Mouse (Mus musculus): Measurements from ENCODE around the gene Taok3.

The Taok3 gene

GRCm38 (mm10) chr5:117166811-117167365 lies 47.0 kb downstream of the Taok3 start:
- in situ Hi-C loops (cut with MseI, MboI): no loop called here

- in situ Hi-C loops (cut with MseI, MboI): no loop called here
These were observed 48.6 kb downstream of the Taok3 start for GRCm38 (mm10) chr5:117168351-117169100.

GRCm38 (mm10) chr5:117174057-117174456 lies 54.1 kb downstream of the Taok3 start:
- in situ Hi-C loops (cut with MseI, MboI): no loop called here

DNA sequence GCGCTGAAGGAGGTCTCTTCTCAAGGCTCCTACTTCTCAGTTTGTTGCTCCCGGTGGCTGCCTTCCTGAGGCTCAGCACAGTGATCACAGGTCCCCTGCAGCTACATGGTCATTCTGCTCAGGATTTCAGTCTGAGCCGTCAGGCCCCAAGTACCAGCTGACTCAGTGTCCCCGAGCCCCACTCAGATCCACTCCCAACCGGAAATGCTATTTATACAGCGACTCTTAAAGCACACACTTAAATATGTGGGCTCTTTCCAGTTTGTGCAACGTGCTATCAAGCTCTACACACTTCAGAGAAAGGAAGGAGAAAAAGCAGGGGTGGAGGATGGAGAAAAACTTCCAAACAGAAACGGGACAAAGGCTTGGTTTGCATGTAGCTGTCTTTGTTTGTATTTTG lies 56.0 kb downstream of the Taok3 start:
- in situ Hi-C loops (cut with MseI, MboI): no loop called here

DNA sequence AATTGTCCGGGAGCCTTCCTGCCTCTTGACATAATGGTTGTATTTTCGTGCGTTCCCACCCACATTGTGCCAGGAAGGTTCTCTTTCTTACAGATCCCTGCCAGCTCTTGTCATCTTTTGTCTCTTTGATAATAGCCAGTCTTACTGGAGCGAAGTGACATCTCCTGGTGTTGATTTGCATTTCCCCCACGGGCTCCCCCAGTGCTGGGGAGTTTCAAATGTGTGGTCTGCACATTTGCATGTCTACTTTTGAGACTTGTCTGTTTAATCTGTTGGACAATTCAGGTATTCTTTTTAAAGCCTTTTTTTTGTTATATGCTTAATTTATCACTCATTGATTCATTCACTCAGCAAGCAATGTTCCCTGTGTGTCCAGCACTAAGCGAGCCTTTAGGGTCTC lies 58.1 kb downstream of the Taok3 start:
- in situ Hi-C loops (cut with MseI, MboI): no loop called here

GRCm38 (mm10) chr5:117178486-117178885 lies 58.6 kb downstream of the Taok3 start:
- in situ Hi-C loops (cut with MseI, MboI): no loop called here

DNA sequence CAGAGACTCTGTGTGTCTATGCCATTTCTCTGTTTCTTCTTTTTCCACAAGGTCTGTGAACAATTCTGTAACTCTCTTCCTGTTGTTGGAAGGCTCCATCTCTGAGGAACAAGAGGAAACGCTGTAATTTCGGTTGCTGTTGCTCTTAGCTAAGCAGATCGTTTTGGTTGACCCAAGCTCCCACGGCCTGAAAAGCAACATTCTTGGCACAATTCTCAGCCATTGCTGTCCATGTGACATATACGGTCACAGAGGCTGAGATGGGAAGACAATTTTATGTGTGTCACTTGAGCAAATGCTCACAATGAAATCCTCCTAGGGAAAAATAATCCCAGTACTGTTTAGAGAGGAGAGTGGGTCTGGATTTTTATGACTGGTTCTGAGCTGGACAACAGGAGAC lies 62.0 kb downstream of the Taok3 start:
- in situ Hi-C loops (cut with MseI, MboI): no loop called here

- in situ Hi-C loops (cut with MseI, MboI): no loop called here
These were observed 62.5 kb downstream of the Taok3 start for GRCm38 (mm10) chr5:117182411-117182810.

GRCm38 (mm10) chr5:117184832-117185231 lies 64.9 kb downstream of the Taok3 start:
- in situ Hi-C loops (cut with MseI, MboI): no loop called here

GRCm38 (mm10) chr5:117185673-117186072 lies 65.7 kb downstream of the Taok3 start:
- in situ Hi-C loops (cut with MseI, MboI): no loop called here

DNA sequence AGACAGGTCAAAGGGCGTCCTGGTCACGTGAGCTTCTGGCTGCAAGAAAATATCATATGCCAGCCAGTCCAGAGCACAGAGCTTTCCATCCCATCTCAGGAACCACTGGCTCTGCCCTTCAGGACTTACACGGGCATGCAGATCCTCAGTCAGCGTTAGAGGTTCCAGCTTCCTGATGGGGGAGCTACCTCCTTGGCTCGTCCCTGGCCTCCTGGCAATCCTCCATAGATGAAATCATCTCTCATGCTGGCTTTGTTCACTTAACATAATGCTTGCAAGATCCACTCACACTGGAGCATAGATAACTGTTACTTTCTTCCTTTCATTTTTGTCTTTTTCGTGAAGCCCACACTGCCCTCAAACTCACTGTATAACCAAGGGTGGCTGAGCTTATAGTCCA lies 72.1 kb downstream of the Taok3 start:
- in situ Hi-C loops (cut with MseI, MboI): no loop called here

DNA sequence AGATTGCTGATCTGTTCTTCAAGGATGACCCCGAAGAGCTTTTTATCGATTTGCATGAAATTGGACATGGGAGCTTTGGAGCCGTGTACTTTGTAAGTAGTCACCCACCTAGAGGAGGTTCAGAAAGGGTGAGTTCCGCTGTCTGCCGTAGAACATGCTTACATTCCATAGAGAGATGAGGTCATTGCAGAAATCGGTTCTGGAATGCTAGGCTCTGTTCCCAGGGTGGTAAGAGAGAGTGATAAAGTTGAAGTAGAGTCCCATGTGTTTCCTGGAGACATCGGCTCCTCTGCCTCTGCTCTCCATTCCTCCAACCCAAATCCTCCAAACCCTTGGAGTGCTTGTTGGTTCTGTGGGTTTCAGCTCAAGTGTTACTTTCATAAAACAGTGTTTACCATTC lies 73.8 kb downstream of the Taok3 start:
- in situ Hi-C loops (cut with MseI, MboI): no loop called here

GRCm38 (mm10) chr5:117194672-117195071 lies 74.7 kb downstream of the Taok3 start:
- in situ Hi-C loops (cut with MseI, MboI): no loop called here

DNA sequence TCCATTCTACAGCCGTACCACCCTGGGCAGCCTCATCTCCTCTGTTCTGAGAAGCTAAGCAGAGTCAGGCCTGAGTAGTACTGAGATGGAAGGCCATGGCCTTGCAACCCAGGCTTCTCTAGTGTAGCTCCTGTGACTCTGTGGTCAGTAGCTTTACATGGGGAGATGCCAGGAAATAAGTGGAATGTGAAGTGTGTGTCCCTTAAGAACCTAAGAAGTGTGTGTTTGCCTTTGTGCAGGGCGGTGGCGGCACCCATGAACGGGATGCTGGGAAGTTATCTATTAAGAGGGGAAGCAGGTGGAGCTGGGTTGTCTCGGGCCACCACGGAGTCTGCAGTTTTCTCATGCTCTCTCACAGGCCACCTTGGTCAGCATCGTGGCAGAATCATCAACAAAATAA lies 76.6 kb downstream of the Taok3 start:
- in situ Hi-C loops (cut with MseI, MboI): no loop called here

- in situ Hi-C loops (cut with MseI, MboI): no loop called here
These were observed 78.5 kb downstream of the Taok3 start for GRCm38 (mm10) chr5:117198390-117198789.

DNA sequence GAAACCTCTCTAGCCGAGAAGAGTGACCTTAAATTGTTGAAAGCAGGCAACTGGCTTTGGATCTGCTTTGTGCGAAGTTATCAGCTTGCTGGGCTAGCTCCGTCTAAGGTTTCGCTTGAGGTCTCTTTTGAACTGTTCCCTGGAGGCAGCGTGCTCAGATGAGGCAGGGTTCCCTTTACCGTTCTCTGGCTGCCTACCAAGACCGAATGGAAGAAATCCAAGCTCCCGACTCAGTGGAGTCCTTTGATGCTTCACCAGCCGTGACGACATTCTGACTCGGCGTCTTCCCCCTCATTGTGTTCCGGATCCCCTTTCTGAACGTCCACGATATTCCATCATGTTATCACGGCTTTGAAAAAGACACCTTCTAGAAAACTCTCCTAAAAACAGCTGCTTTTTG lies 87.4 kb downstream of the Taok3 start:
- in situ Hi-C loops (cut with MseI, MboI): no loop called here

- in situ Hi-C loops (cut with MseI, MboI): no loop called here
These were observed 94.1 kb downstream of the Taok3 start for GRCm38 (mm10) chr5:117214016-117214415.

GRCm38 (mm10) chr5:117231059-117231458 lies 111.1 kb downstream of the Taok3 start:
- in situ Hi-C loops (cut with MseI, MboI): no loop called here

DNA sequence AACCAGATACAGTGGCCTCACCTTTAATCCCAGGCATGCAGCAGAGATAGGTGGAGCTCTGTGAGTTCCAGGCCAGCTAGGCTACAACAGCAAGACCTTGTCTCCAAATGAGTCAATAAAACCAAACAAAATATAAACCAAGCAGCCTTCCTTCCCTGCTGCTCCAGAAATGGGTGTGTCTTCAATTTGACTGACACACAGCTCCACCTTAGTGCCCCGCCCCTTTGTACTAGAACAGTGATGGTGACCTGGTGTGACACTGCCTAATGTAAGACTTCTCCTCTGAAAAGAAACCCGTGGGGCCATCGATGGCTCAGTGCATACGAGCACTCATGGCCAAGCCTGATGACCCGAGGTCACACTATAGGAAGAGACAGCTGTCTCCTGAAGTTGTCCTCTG lies 116.6 kb downstream of the Taok3 start:
- in situ Hi-C loops (cut with MseI, MboI): no loop called here

DNA sequence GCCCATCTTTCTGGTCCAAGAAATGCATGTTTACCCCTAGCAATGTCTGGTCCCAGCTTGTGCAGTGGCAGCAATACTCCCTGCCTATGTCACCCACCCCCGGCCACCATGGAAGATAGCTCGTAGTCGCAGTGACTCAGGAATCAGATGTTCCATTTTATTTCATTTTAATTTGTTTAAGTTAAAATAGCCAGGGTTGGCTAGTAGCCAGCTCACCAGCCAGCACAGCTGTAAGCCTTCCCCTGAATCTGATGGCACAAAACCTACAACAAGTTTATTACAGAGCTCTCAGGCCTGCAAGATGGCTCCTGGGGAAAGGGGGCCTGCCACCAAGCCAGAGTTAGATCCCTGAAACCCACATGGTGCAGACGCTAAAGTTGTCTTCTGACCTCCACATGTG lies 119.2 kb downstream of the Taok3 start:
- in situ Hi-C loops (cut with MseI, MboI): no loop called here

DNA sequence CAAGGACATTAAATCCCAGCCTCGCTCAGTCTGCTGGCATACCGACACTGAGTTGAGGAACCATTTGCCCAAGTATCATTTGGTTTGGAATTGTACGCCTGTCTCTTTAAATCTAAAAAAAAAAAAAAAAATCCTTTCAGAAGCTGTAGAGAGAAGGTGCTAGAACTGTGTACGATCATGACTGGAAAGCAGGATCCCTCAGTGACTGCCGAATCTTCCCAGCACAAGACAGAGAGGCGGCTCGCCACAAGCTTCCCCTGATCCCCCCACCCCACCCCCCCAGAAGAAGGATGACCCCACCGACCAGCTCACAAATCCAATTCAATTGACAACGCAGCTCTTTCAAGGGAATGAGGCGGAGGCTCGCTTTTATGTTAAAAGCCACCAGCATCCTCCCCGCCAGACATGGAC lies 120.4 kb downstream of the Taok3 start:
- in situ Hi-C loops (cut with MseI, MboI): no loop called here

DNA sequence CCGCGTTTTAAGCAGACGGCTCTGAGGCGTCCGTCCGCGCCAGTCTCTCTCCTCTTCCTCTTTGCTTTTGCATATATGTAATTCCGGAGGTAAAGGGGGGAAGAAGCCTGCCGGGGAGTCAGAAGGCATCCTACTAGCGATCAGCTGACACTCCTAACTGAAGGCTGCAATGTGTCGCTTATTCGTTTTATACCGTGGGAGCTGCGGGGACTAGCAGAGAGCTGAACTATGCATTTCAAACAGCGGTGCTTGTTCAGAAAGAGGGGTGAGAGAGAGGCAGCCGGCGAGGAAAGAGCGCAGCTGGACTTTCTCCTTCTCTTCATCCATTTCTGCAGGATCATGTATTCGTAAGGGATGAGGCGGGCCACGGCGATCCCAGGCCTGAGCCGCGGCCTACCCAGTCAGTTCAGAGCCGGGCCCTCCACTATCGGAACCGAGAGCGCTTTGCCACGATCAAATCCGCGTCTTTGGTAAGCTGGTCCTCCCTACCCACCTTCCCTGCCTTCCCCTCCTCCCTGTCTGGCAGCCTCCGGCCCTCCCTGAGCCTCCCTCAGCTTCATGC lies 120.9 kb downstream of the Taok3 start:
- in situ Hi-C loops (cut with MseI, MboI): no loop called here

DNA sequence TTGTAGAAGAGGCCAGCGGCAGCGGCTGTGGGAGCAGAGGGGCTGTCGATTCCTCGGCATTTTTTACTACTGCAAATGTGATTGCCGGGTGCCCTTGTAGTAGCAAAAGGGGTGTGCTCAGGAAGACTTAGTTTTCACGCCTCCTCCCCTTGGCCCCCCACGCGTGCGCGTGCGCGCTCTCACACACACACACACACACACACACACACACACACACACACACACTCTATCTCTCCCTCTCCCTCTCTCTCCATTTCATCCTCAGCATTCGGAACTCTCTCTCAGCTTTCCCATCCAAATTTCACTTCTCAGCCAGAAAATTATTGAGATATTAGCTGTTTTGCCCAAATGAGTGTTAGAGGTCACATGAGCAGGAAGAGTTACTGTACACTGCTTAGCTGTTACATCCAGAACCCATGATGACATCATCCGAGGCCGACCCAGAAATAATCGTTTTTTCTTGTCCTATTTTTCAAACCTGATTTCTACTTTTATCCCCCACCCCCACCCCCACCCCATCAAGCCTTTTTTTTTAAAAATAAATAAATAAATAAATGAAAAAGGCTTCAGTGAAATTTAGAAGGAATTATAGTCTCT lies 122.1 kb downstream of the Taok3 start:
- in situ Hi-C loops (cut with MseI, MboI): no loop called here

All from mouse trophoblast stem cell (cell line).